Mouse (Mus musculus) MEL (cell line): ENCODE data around the gene Qprt. TPM values are rescaled to one million over a fixed set of nuclear protein-coding genes. Genes with fewer than 3 reads are reported as not detected.
A peak's percentile ranks its signal among the peaks of the same experiment; 100 is the strongest.

Experiments
- DNase-seq: peaks from one replicate; pipeline ENCODE4 v3.0.0; 2011; ENCODE audit warnings: low read depth, low spot score
- H3K27ac ChIP-seq: 2 replicates; pipeline ENCODE4 v1.5.1; 2012; ENCODE audit warnings: low read depth, mild to moderate bottlenecking, control low read depth, low read length, moderate library complexity; ENCODE audit not compliant: control insufficient read depth
- H3K27me3 ChIP-seq, 2 experiments: fragments of 150-350 bp in 1 of 2; sonication (generic) in 1 of 2; 2 replicates each; pipeline ENCODE4 v1.6.1; 2012; ENCODE audit warnings: low read length in 2 of 2, mild to moderate bottlenecking in 2 of 2, improper control_type of control experiment in 1 of 2, moderate library complexity in 1 of 2; ENCODE audit not compliant: insufficient read depth in 2 of 2, control insufficient read depth in 1 of 2
- H3K36me3 ChIP-seq, 2 experiments: 2 replicates each; pipeline ENCODE4 v1.6.1; 2012 to 2014; ENCODE audit warnings: low read length in 2 of 2, improper control_type of control experiment in 1 of 2, inconsistent platforms in 1 of 2, mild to moderate bottlenecking in 1 of 2; ENCODE audit not compliant: insufficient read depth in 2 of 2, control insufficient read depth in 1 of 2
- H3K4me1 ChIP-seq, 2 experiments: fragments of 150-350 bp in 1 of 2; sonication (generic) in 1 of 2; 2 replicates each; pipeline ENCODE4 v1.6.1; 2012; ENCODE audit warnings: low read length in 2 of 2, improper control_type of control experiment in 1 of 2, mild to moderate bottlenecking in 1 of 2; ENCODE audit not compliant: insufficient read depth in 2 of 2, control insufficient read depth in 1 of 2
- H3K4me3 ChIP-seq, 2 experiments: fragments of 150-350 bp in 1 of 2; sonication (generic) in 1 of 2; 2 replicates each; pipeline ENCODE4 v1.5.1; 2012; ENCODE audit warnings: low read depth in 2 of 2, low read length in 2 of 2, mild to moderate bottlenecking in 2 of 2, moderate library complexity in 2 of 2, control low read depth in 1 of 2, improper control_type of control experiment in 1 of 2; ENCODE audit not compliant: control insufficient read depth in 1 of 2, insufficient read depth in 1 of 2
- H3K79me2 ChIP-seq: 2 replicates; pipeline ENCODE4 v1.6.1; 2012; ENCODE audit warnings: mild to moderate bottlenecking, low read length, moderate library complexity; ENCODE audit not compliant: control insufficient read depth, poor library complexity, insufficient read depth
- H3K9ac ChIP-seq: 2 replicates; pipeline ENCODE4 v1.6.1; 2012; ENCODE audit warnings: low read depth, mild to moderate bottlenecking, control low read depth, low read length, moderate library complexity; ENCODE audit not compliant: control insufficient read depth, poor library complexity, severe bottlenecking
- H3K9me3 ChIP-seq: fragments of 150-350 bp; sonication (generic); replicated peaks from 2 replicates; pipeline ENCODE4 v1.6.1; 2012; ENCODE audit warnings: mild to moderate bottlenecking, low read length, improper control_type of control experiment, moderate library complexity; ENCODE audit not compliant: insufficient read depth
- BHLHE40 ChIP-seq: IDR thresholded peaks from 2 replicates; pipeline ENCODE4 v1.6.1; 2012; ENCODE audit warnings: low read depth, mild to moderate bottlenecking, inconsistent platforms, low read length, improper control_type of control experiment, borderline replicate concordance
- CHD1 ChIP-seq: IDR thresholded peaks from 2 replicates; pipeline ENCODE4 v1.6.1; 2012; ENCODE audit warnings: low read depth, mild to moderate bottlenecking, inconsistent platforms, low read length, improper control_type of control experiment
- CHD2 ChIP-seq: IDR thresholded peaks from 2 replicates; pipeline ENCODE4 v1.6.1; 2011; ENCODE audit warnings: low read length, improper control_type of control experiment
- CTCF ChIP-seq, 3 experiments: IDR thresholded peaks in 2 of 3; conservative IDR thresholded peaks in 1 of 3; 2 replicates each; pipeline ENCODE4 v1.5.1; 2011 to 2012; ENCODE audit warnings: low read length in 3 of 3, low read depth in 2 of 3, mild to moderate bottlenecking in 2 of 3, improper control_type of control experiment in 1 of 3, inconsistent platforms in 1 of 3, mixed read lengths in 1 of 3, moderate library complexity in 1 of 3; ENCODE audit not compliant: control insufficient read depth in 1 of 3, insufficient read depth in 1 of 3, poor library complexity in 1 of 3, severe bottlenecking in 1 of 3
- ELF1 ChIP-seq: IDR thresholded peaks from 2 replicates; pipeline ENCODE4 v1.6.1; 2014; ENCODE audit warnings: low read depth, mild to moderate bottlenecking, inconsistent platforms, low read length, improper control_type of control experiment, moderate library complexity
- EP300 ChIP-seq, 2 experiments: IDR thresholded peaks; 2 replicates each; pipeline ENCODE4 v1.6.1; 2011; ENCODE audit warnings: improper control_type of control experiment in 2 of 2, low read length in 2 of 2, low read depth in 1 of 2, mild to moderate bottlenecking in 1 of 2
- ETS1 ChIP-seq: IDR thresholded peaks from 2 replicates; pipeline ENCODE4 v1.6.1; 2012; ENCODE audit warnings: low read depth, mild to moderate bottlenecking, inconsistent platforms, low read length, improper control_type of control experiment, moderate library complexity
- GABPA ChIP-seq: IDR thresholded peaks from 2 replicates; pipeline ENCODE4 v1.6.1; 2012; ENCODE audit warnings: low read depth, mild to moderate bottlenecking, inconsistent platforms, low read length, improper control_type of control experiment, moderate library complexity
- GATA1 ChIP-seq: IDR thresholded peaks from 2 replicates; pipeline ENCODE4 v1.6.1; 2011; ENCODE audit warnings: low read depth, low read length, improper control_type of control experiment
- HCFC1 ChIP-seq: IDR thresholded peaks from 2 replicates; pipeline ENCODE4 v1.6.1; 2012; ENCODE audit warnings: low read depth, mild to moderate bottlenecking, inconsistent platforms, low read length, improper control_type of control experiment, moderate library complexity
- JUND ChIP-seq: IDR thresholded peaks from 2 replicates; pipeline ENCODE4 v1.6.1; 2011; ENCODE audit warnings: low read depth, mild to moderate bottlenecking, improper control_type of control experiment, low read length
- MAZ ChIP-seq: IDR thresholded peaks from 2 replicates; pipeline ENCODE4 v1.6.1; 2012; ENCODE audit warnings: low read depth, mild to moderate bottlenecking, inconsistent platforms, low read length, improper control_type of control experiment
- MEF2A ChIP-seq: IDR thresholded peaks from 2 replicates; pipeline ENCODE4 v1.6.1; 2014; ENCODE audit warnings: low read depth, mild to moderate bottlenecking, inconsistent platforms, low read length, improper control_type of control experiment; ENCODE audit not compliant: poor library complexity, insufficient replicate concordance, severe bottlenecking; ENCODE audit errors: extremely low read depth
- MXI1 ChIP-seq: IDR thresholded peaks from 2 replicates; pipeline ENCODE4 v1.6.1; 2011; ENCODE audit warnings: mild to moderate bottlenecking, low read depth, low read length, improper control_type of control experiment
- MYB ChIP-seq: IDR thresholded peaks from 2 replicates; pipeline ENCODE4 v1.6.1; 2011; ENCODE audit warnings: mild to moderate bottlenecking, low read depth, low read length, improper control_type of control experiment
- MYC ChIP-seq: IDR thresholded peaks from 2 replicates; pipeline ENCODE4 v1.6.1; 2011; ENCODE audit warnings: low read depth, mild to moderate bottlenecking, low read length, improper control_type of control experiment, moderate library complexity
- NELFE ChIP-seq: IDR thresholded peaks from 2 replicates; pipeline ENCODE4 v1.6.1; 2011; ENCODE audit warnings: low read depth, low read length, improper control_type of control experiment
- NRF1 ChIP-seq: IDR thresholded peaks from 2 replicates; pipeline ENCODE4 v1.6.1; 2014; ENCODE audit warnings: low read depth, mild to moderate bottlenecking, inconsistent platforms, low read length, improper control_type of control experiment, moderate library complexity; ENCODE audit not compliant: poor library complexity, insufficient read depth, severe bottlenecking
- POLR2A ChIP-seq, 2 experiments: IDR thresholded peaks; 2 replicates each; pipeline ENCODE4 v1.6.1; 2011 to 2012; ENCODE audit warnings: low read length in 2 of 2, mild to moderate bottlenecking in 2 of 2, control low read depth in 1 of 2, improper control_type of control experiment in 1 of 2, low read depth in 1 of 2, moderate library complexity in 1 of 2; ENCODE audit not compliant: control insufficient read depth in 1 of 2, insufficient read depth in 1 of 2, poor library complexity in 1 of 2
- POLR2AphosphoS2 ChIP-seq: IDR thresholded peaks from 2 replicates; pipeline ENCODE4 v1.6.1; 2011; ENCODE audit warnings: low read length, improper control_type of control experiment
- POLR2AphosphoS5 ChIP-seq: IDR thresholded peaks from 2 replicates; pipeline ENCODE4 v1.6.1; 2012; ENCODE audit warnings: low read depth, borderline replicate concordance, mild to moderate bottlenecking, inconsistent platforms, low read length, moderate library complexity, mixed read lengths
- RAD21 ChIP-seq: IDR thresholded peaks from 2 replicates; pipeline ENCODE4 v1.6.1; 2011; ENCODE audit warnings: mild to moderate bottlenecking, low read depth, low read length, improper control_type of control experiment
- RCOR1 ChIP-seq: IDR thresholded peaks from 2 replicates; pipeline ENCODE4 v1.6.1; 2012; ENCODE audit warnings: low read depth, mild to moderate bottlenecking, inconsistent platforms, low read length, improper control_type of control experiment
- SMC3 ChIP-seq: IDR thresholded peaks from 2 replicates; pipeline ENCODE4 v1.6.1; 2011; ENCODE audit warnings: low read depth, low read length, improper control_type of control experiment
- TBP ChIP-seq: IDR thresholded peaks from 2 replicates; pipeline ENCODE4 v1.8.0; 2011; ENCODE audit warnings: low read depth, low read length, improper control_type of control experiment
- UBTF ChIP-seq: IDR thresholded peaks from 2 replicates; pipeline ENCODE4 v1.6.1; 2012; ENCODE audit warnings: low read depth, mild to moderate bottlenecking, inconsistent platforms, low read length, improper control_type of control experiment, moderate library complexity, borderline replicate concordance; ENCODE audit not compliant: insufficient read depth
- USF2 ChIP-seq, 2 experiments: IDR thresholded peaks; 2 replicates each; pipeline ENCODE4 v1.6.1; 2011 to 2012; ENCODE audit warnings: improper control_type of control experiment in 2 of 2, low read length in 2 of 2, borderline replicate concordance in 1 of 2, inconsistent platforms in 1 of 2, low read depth in 1 of 2, mild to moderate bottlenecking in 1 of 2; ENCODE audit not compliant: insufficient read depth in 1 of 2
- ZC3H11A ChIP-seq: IDR thresholded peaks from 2 replicates; pipeline ENCODE4 v1.6.1; 2012; ENCODE audit warnings: low read depth, mild to moderate bottlenecking, inconsistent platforms, low read length, improper control_type of control experiment
- ZNF384 ChIP-seq: IDR thresholded peaks from 2 replicates; pipeline ENCODE4 v1.6.1; 2012; ENCODE audit warnings: low read depth, mild to moderate bottlenecking, inconsistent platforms, low read length, improper control_type of control experiment
- polyA plus RNA-seq, 2 experiments: library from polyadenylated mRNA; stranded (reverse) in 1 of 2; unstranded in 1 of 2; fragments of >175 nt in 1 of 2; fragments of >200 nt in 1 of 2; gene quantifications; 2 replicates each; pipeline versions ENCODE4 v1.2.1 to v1.2.4; 2012; ENCODE audit warnings: low replicate concordance in 2 of 2, low read depth in 1 of 2; ENCODE audit not compliant: insufficient read length in 2 of 2, insufficient read depth in 1 of 2, missing spikeins in 1 of 2
- total RNA-seq: library from RNA; depleted of rRNA; stranded (reverse); fragments of 300-350 nt; gene quantifications from 2 replicates; pipeline ENCODE4 v1.2.3, GENCODE M21; 2012

Qprt gene
- total and polyA plus RNA-seq, 3 experiments, result 2.7 to 3.7 TPM; not detected in 1

GRCm38 (mm10) chr7:127110239-127111007 is 11.6 kb downstream of the Qprt start:
- peak; percentile 81 for DNase-seq

GRCm38 (mm10) chr7:127105551-127105950 is 16.5 kb downstream of the Qprt start:
- TF ChIP-seq MYB (no peak), MEF2A (no peak), RCOR1 (no peak), JUND (no peak), POLR2AphosphoS5 (no peak), BHLHE40 (no peak), ETS1 (no peak), TBP (no peak), MAZ (no peak), ZNF384 (no peak), POLR2A (IDR thresholded peaks at IDR 0.05; ENCODE audit: control insufficient read depth in 1 of 2, insufficient read depth in 1 of 2, low read depth in 1 of 2, low read length in 2 of 2, poor library complexity in 1 of 2) (no peak), CHD2 (no peak), HCFC1 (no peak), USF2 (IDR thresholded peaks at IDR 0.05; ENCODE audit: borderline replicate concordance in 1 of 2, insufficient read depth in 1 of 2, low read depth in 1 of 2, low read length in 2 of 2) (no peak), ELF1 (no peak)
- DNase-seq, result no peak

More at GRCm38 (mm10) chr7:127110239-127111007, 11.6 kb downstream of the Qprt start:
- peaks cover 2 to 23% of the 10 kb centered on the region in 2 experiments; a peak in 3 of 4 replicates for H3K4me1 ChIP-seq
- no peak overlapping the region for H3K27ac ChIP-seq
- TF ChIP-seq CHD2 (no peak), UBTF (no peak), JUND (no peak), RAD21 (peak; percentile 96), POLR2A (IDR thresholded peaks at IDR 0.05; ENCODE audit: control insufficient read depth in 1 of 2, insufficient read depth in 1 of 2, low read depth in 1 of 2, low read length in 2 of 2, poor library complexity in 1 of 2) (no peak), TBP (no peak), EP300 (IDR thresholded peaks at IDR 0.05; ENCODE audit: low read depth in 1 of 2, low read length in 2 of 2) (no peak), ELF1 (no peak), NELFE (no peak), ZC3H11A (peak; percentile 81), HCFC1 (no peak), MEF2A (no peak), MYC (no peak), MAZ (0 out of 2 replicates have a peak, but pooled peaks have one; percentile 32), POLR2AphosphoS2 (no peak), USF2 (IDR thresholded peaks at IDR 0.05; ENCODE audit: borderline replicate concordance in 1 of 2, insufficient read depth in 1 of 2, low read depth in 1 of 2, low read length in 2 of 2) (no peak), MXI1 (no peak), ETS1 (no peak), CTCF (IDR thresholded peaks at IDR 0.05 in 2 of 3, conservative IDR thresholded peaks at IDR 0.05 in 1 of 3; ENCODE audit: control insufficient read depth in 1 of 3, insufficient read depth in 1 of 3, low read depth in 2 of 3, low read length in 3 of 3, poor library complexity in 1 of 3, severe bottlenecking in 1 of 3) (peak; percentile 86 to 95 (median 93)), GATA1 (no peak), NRF1 (no peak), BHLHE40 (no peak), CHD1 (no peak), ZNF384 (no peak), GABPA (no peak), SMC3 (peak; percentile 80)
- H3K79me2 ChIP-seq, result no peaks in the 10 kb centered on the region
- no peaks in the 10 kb centered on the region for H3K9me3 ChIP-seq
- H3K27me3 ChIP-seq, result no peaks in the 10 kb centered on the region
- H3K9ac ChIP-seq, result no peak overlapping the region
- H3K36me3 ChIP-seq, result peaks cover 0 to 17% of the 10 kb centered on the region in 2 experiments; a peak in 2 of 4 replicates
- no peak overlapping the region for H3K4me3 ChIP-seq

More at GRCm38 (mm10) chr7:127105551-127105950, 16.5 kb downstream of the Qprt start:
- H3K4me1 ChIP-seq, result peaks cover 4 to 11% of the 10 kb centered on the region in 2 experiments; a peak in 3 of 4 replicates
- H3K9ac ChIP-seq, result no peak overlapping the region
- H3K4me3 ChIP-seq, result no peak overlapping the region
- peaks cover 0 to 5% of the 10 kb centered on the region in 2 experiments; a peak in 1 of 4 replicates for H3K36me3 ChIP-seq
- H3K27ac ChIP-seq, result no peak overlapping the region
- no peaks in the 10 kb centered on the region for H3K27me3 ChIP-seq
- no peaks in the 10 kb centered on the region for H3K79me2 ChIP-seq
- no peaks in the 10 kb centered on the region for H3K9me3 ChIP-seq
